Mouse (Mus musculus) ES-E14 (cell line): ENCODE data around the gene Lrmp.

Experiments used
- CHD2 ChIP-seq: IDR thresholded peaks from 2 replicates; pipeline ENCODE4 v1.6.1; 2014; ENCODE audit warnings: mild to moderate bottlenecking, low read depth, low read length, inconsistent platforms
- HCFC1 ChIP-seq: IDR thresholded peaks from 2 replicates; pipeline ENCODE4 v1.6.1; 2012; ENCODE audit warnings: low read length, inconsistent platforms, borderline replicate concordance; ENCODE audit not compliant: insufficient read depth
- MAFK ChIP-seq: IDR thresholded peaks from 2 replicates; pipeline ENCODE4 v1.6.1; 2014; ENCODE audit warnings: mild to moderate bottlenecking, low read depth, low read length, inconsistent platforms; ENCODE audit not compliant: insufficient read depth
- ZC3H11A ChIP-seq: IDR thresholded peaks from 2 replicates; pipeline ENCODE4 v1.6.1; 2012; ENCODE audit warnings: low read depth, mild to moderate bottlenecking, inconsistent platforms, low read length, borderline replicate concordance
- ZNF384 ChIP-seq: IDR thresholded peaks from 2 replicates; pipeline ENCODE4 v1.6.1; 2012; ENCODE audit warnings: low read depth, low read length, inconsistent platforms

DNA sequence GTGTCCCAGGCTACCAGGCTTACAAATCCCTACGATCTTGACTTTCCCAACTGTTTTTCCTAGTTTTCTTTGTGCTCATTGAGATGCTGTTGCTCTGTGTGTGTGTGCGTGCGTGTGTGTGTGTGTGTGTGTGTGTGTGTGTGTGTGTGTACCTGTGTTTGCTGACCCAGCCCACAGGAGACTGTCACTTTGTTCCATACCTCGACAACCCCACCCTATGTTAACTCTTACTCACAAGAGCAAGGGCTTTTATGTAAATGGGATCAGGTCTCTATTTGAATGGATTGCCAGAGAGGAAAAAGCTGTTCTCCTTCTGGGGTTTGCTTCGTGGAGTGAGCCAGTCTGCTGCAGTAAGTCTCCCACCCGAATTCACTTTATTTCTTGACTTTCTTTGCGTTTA is 29.7 kb downstream of the Lrmp start:
- TF ChIP-seq ZNF384 (no peak), CHD2 (no peak), ZC3H11A (no peak), HCFC1 (no peak), MAFK (no peak)
